Mouse (Mus musculus): ENCODE results near the gene Chchd1. TPM values are rescaled to one million over a fixed set of nuclear protein-coding genes. Genes with fewer than 3 reads are reported as not detected.

Chchd1 gene
- polyA plus RNA-seq, 1 experiment: 111 TPM

DNA sequence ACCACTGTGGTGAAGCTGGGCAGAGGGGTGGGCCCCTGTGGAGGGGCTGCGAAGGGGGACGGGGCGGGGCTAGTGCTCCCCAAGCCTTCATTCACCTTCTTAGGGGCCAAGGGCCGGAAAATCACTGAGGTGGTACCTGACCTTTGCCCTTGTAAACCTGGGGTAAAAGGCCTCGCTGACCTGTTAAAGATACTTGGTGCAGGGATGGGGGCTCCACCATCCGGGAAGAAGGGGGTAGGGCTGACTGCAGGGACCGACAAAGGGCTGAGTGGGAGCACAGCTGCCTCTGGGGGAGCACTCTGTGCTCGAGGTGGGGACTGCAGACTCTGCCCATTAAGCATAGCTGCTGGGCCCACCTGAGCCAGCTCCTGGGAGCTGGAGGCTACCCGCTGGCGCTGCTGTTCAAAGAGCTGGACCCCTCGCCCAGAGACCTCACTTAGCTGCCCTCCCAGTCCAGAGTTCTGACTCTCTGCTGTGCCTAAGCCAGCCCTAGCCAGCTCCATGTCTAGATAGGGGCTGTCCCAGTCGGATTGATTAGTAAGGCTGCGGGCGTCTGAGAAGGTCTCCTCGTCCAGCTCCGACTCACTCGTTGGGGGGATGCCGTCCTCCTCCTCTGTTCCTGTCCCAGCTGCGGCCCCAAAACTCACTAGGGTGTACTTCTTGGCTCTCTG lies 41.0 kb upstream of the Chchd1 start:
- TF ChIP-seq MYOD1 (IDR thresholded peaks at IDR 0.05; ENCODE audit: control insufficient read depth in 1 of 3, insufficient read length in 2 of 3, low read depth in 2 of 3) (peak in 1 of 3 experiments; percentile 23), REST (IDR thresholded peaks at IDR 0.05; ENCODE audit: insufficient read depth, insufficient read length) (no peak)
- H3K79me2 ChIP-seq (ENCODE audit: control insufficient read depth, insufficient read depth): peaks cover 30% of the 10 kb centered on the region
- H3ac ChIP-seq (ENCODE audit: control insufficient read depth, insufficient read length): peak overlapping the region; percentile 20
- H3K4me3 ChIP-seq: peak overlapping the region; percentile 46
- H3K27me3 ChIP-seq (ENCODE audit: control insufficient read depth, insufficient read depth, insufficient read length): no peaks in the 10 kb centered on the region
- peak overlapping the region; percentile 84 for H3K4me2 ChIP-seq (ENCODE audit: low read depth)
- H3K36me3 ChIP-seq (ENCODE audit: control insufficient read depth, insufficient read depth): no peaks in the 10 kb centered on the region

DNA sequence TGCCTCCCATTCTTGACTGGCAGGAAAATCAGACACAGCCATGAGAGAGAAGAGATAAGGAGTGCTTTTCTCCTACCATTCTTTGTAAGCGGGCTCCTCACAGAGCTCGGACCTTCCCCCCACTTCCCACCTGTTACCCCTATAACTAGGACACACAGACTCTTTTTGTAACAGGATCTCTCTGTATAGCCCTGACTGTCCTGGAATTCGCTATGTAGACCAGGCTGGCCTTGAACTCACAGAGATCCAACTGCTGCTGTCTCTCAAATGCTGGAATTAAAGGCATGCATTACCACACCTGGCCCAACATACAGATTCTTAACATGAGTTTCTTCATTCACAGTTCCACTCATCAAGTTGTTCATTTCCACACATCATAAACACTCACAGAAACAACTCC lies 40.1 kb upstream of the Chchd1 start:
- peak overlapping the region; percentile 20 for H3ac ChIP-seq (ENCODE audit: control insufficient read depth, insufficient read length)
- peak overlapping the region; percentile 84 for H3K4me2 ChIP-seq (ENCODE audit: low read depth)
- TF ChIP-seq POLR2AphosphoS2 (IDR thresholded peaks at IDR 0.05; ENCODE audit: insufficient read length, low read depth) (no peak), TCF3 (IDR thresholded peaks at IDR 0.05; ENCODE audit: insufficient read length, low read depth) (no peak), E2F4 (IDR thresholded peaks at IDR 0.05; ENCODE audit: insufficient read depth) (no peak), REST (IDR thresholded peaks at IDR 0.05; ENCODE audit: insufficient read depth, insufficient read length) (no peak), MYOD1 (IDR thresholded peaks at IDR 0.05; ENCODE audit: control insufficient read depth in 1 of 3, insufficient read length in 2 of 3, low read depth in 2 of 3) (peak in 2 of 3 experiments; percentile 58 to 63), SRF (IDR thresholded peaks at IDR 0.05; ENCODE audit: control insufficient read depth, insufficient read length, low read depth) (no peak), TCF12 (IDR thresholded peaks at IDR 0.05; ENCODE audit: insufficient read depth, poor library complexity, severe bottlenecking) (no peak)
- H3K36me3 ChIP-seq (ENCODE audit: control insufficient read depth, insufficient read depth): no peaks in the 10 kb centered on the region
- H3K79me2 ChIP-seq (ENCODE audit: control insufficient read depth, insufficient read depth): peaks cover 31% of the 10 kb centered on the region
- peak overlapping the region; percentile 46 for H3K4me3 ChIP-seq
- H3K27me3 ChIP-seq (ENCODE audit: control insufficient read depth, insufficient read depth, insufficient read length): no peaks in the 10 kb centered on the region

DNA sequence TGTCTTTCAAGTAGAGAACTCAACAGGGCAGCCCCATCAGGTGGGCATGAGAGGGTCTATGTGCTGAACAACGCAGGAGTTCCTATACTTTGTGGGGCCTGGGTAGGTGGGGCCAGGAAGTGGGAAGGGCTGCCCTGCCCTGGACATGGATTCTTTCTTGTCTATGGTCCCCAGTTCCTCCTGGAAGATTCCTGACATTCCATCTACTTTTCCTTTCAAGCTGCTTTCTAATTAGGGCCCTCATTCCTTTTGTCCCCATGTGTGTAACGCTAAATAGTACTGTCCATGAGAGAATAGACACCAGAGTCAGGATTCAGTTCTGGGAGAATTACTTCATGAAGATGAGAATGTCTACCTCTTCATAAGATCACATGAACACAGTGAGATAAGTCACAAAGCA lies 39.2 kb upstream of the Chchd1 start:
- Histone ChIP-seq H3K36me3 (ENCODE audit: control insufficient read depth, insufficient read depth) (no peaks in the 10 kb centered on the region), H3ac (ENCODE audit: control insufficient read depth, insufficient read length) (peak overlapping the region; percentile 20), H3K79me2 (ENCODE audit: control insufficient read depth, insufficient read depth) (peaks cover 31% of the 10 kb centered on the region), H3K27me3 (ENCODE audit: control insufficient read depth, insufficient read depth, insufficient read length) (no peaks in the 10 kb centered on the region), H3K4me2 (ENCODE audit: low read depth) (peak overlapping the region; percentile 84), H3K4me3 (peak overlapping the region; percentile 46)
- peak; percentile 27 for TF ChIP-seq POLR2A (IDR thresholded peaks at IDR 0.05; ENCODE audit: insufficient read length, low read depth)
- TF ChIP-seq MAX (IDR thresholded peaks at IDR 0.05; ENCODE audit: low read depth): no peak
- peak; percentile 42 for TF ChIP-seq POLR2AphosphoS2 (IDR thresholded peaks at IDR 0.05; ENCODE audit: insufficient read length, low read depth)
- no peak for TF ChIP-seq TCF12 (IDR thresholded peaks at IDR 0.05; ENCODE audit: insufficient read depth, poor library complexity, severe bottlenecking)
- TF ChIP-seq E2F4 (IDR thresholded peaks at IDR 0.05; ENCODE audit: insufficient read depth): no peak

DNA sequence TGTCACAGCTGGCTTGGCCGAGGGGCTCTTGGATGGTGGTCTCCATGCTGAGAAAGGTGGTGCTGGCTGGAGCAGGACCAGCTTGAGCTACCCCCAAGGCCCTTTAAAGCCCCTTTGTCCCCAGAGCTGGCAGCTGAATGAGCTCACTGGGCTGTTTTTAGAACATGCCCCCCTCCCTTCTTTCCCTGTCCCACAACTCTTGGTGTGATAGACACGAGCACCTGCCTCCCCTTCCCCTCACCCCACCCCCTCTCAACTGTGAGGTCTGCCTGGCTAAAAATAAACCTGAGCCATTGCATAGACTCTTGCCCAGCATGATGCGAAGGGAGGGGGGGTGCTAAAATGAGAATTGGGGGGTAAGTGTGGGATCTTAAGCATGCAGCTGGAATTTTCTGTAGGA lies 38.4 kb upstream of the Chchd1 start:
- H3K4me3 ChIP-seq: peak overlapping the region; percentile 46
- peak overlapping the region; percentile 20 for H3ac ChIP-seq (ENCODE audit: control insufficient read depth, insufficient read length)
- TF ChIP-seq MYOD1 (IDR thresholded peaks at IDR 0.05; ENCODE audit: control insufficient read depth in 1 of 3, insufficient read length in 2 of 3, low read depth in 2 of 3) (peak; percentile 81 to 98 (median 87)), MYOG (IDR thresholded peaks at IDR 0.05; ENCODE audit: control insufficient read depth in 1 of 3, insufficient read depth in 1 of 3, insufficient read length in 2 of 3, low read depth in 2 of 3) (peak in 1 of 3 experiments; percentile 51), TCF3 (IDR thresholded peaks at IDR 0.05; ENCODE audit: insufficient read length, low read depth) (no peak), POLR2A (IDR thresholded peaks at IDR 0.05; ENCODE audit: insufficient read length, low read depth) (peak; percentile 26), SRF (IDR thresholded peaks at IDR 0.05; ENCODE audit: control insufficient read depth, insufficient read length, low read depth) (no peak), TCF12 (IDR thresholded peaks at IDR 0.05; ENCODE audit: insufficient read depth, poor library complexity, severe bottlenecking) (peak; percentile 43)
- H3K4me2 ChIP-seq (ENCODE audit: low read depth): peak overlapping the region; percentile 84
- no peaks in the 10 kb centered on the region for H3K27me3 ChIP-seq (ENCODE audit: control insufficient read depth, insufficient read depth, insufficient read length)
- H3K36me3 ChIP-seq (ENCODE audit: control insufficient read depth, insufficient read depth): no peaks in the 10 kb centered on the region
- H3K79me2 ChIP-seq (ENCODE audit: control insufficient read depth, insufficient read depth): peaks cover 31% of the 10 kb centered on the region

DNA sequence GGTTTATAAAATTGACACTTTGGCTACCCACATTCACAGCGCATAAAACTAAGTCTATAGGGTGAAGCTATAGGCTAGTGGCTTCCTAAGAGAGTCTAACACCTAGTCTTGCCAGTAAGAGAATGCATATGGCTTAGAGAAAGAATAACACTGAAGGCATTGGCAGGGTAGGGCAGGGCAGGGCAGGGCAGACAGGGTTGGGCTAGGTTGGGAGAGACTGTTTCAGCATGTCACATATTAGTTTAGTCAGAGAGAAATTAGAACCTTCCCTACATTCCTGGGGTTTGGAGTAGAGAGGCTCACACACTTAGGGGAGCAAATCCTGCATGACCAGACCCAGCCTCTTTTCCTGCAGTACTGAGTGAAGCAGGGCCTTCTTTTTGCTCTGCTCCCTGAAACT lies 35.3 kb upstream of the Chchd1 start:
- peak overlapping the region; percentile 25 for H3K4me3 ChIP-seq
- no peaks in the 10 kb centered on the region for H3K36me3 ChIP-seq (ENCODE audit: control insufficient read depth, insufficient read depth)
- H3K79me2 ChIP-seq (ENCODE audit: control insufficient read depth, insufficient read depth): peaks cover 29% of the 10 kb centered on the region
- TF ChIP-seq USF1 (IDR thresholded peaks at IDR 0.05; ENCODE audit: low read depth) (no peak), POLR2AphosphoS2 (IDR thresholded peaks at IDR 0.05; ENCODE audit: insufficient read length, low read depth) (peak; percentile 52), POLR2A (IDR thresholded peaks at IDR 0.05; ENCODE audit: insufficient read length, low read depth) (no peak), SRF (IDR thresholded peaks at IDR 0.05; ENCODE audit: control insufficient read depth, insufficient read length, low read depth) (no peak), MYOD1 (IDR thresholded peaks at IDR 0.05; ENCODE audit: control insufficient read depth in 1 of 3, insufficient read length in 2 of 3, low read depth in 2 of 3) (peak in 1 of 3 experiments; percentile 2), CEBPB (IDR thresholded peaks at IDR 0.05; ENCODE audit: insufficient read depth, poor library complexity, severe bottlenecking) (no peak), REST (IDR thresholded peaks at IDR 0.05; ENCODE audit: insufficient read depth, insufficient read length) (no peak), E2F4 (IDR thresholded peaks at IDR 0.05; ENCODE audit: insufficient read depth) (no peak)
- peak overlapping the region; percentile 14 for H3ac ChIP-seq (ENCODE audit: control insufficient read depth, insufficient read length)
- peak overlapping the region; percentile 84 for H3K4me2 ChIP-seq (ENCODE audit: low read depth)
- no peaks in the 10 kb centered on the region for H3K27me3 ChIP-seq (ENCODE audit: control insufficient read depth, insufficient read depth, insufficient read length)
